In the genomic region with DNA sequence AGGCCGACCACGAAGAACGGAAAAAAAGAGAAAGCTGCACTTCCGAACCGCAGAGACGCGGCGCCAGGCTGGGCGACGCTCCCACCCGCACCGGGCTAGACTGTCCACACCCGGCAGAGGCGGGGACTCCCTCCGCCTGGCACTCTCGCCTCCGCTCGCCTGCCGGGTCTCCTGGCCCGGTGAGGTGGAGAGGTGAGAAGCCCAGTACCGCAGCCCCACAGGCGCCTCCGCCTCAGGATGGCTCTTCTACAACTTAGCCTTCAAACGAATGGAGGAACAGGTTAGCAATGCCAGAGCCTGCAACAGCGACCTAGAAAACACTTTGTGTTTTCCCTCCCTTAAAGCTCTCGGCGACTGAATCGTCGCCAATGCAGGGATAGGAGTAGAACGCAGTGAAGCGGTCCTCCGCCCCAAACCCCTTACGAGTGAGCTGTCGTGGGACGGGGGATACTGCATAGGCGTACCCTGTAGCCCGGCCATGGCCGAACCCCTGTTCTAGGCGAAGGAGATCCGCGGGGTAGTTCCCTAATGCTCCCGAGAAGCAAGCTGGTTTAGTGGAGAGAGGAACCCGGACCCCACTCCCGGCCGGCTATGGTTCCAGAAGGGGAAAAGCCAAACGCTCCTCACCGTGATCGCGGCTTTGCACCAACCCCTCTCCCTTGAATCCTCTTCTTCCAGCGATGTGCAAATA, we compare ENCODE assay signal across 7 mouse cellular contexts. TPM values are rescaled to one million over a fixed set of nuclear protein-coding genes. Genes with fewer than 3 reads are reported as not detected.
DNase-seq lines count a peak whose midpoint lies in the region; ATAC-seq lines count a peak whose summit lies in the region.

No protein-coding gene starts in this region.

- ATAC-seq in common myeloid progenitor, adult 5-6 weeks (replicated peaks; ENCODE audit: low read depth, poor library complexity, severe bottlenecking) = peak; percentile 33
- ATAC-seq in intestine, embryonic 15.5 days = peak; percentile 21; the same call in 1 of the 2 replicates
- no peak for ATAC-seq in limb, embryonic 11.5 days (ENCODE audit: insufficient number of reproducible peaks, low FRiP score, low TSS enrichment, low read depth)
- ATAC-seq in midbrain, embryonic 11.5 days (ENCODE audit: low FRiP score) = no peak

- H3K4me1 ChIP-seq in intestine, embryonic 15.5 days (replicated peaks) = peaks cover 8% of the 10 kb centered on the region
- peaks cover 10% of the 10 kb centered on the region; the same call in 1 of the 2 replicates for H3K4me1 ChIP-seq in limb, embryonic 11.5 days (ENCODE audit: control insufficient read depth, insufficient read depth, low read length)
- H3K4me1 ChIP-seq in midbrain, embryonic 11.5 days (ENCODE audit: control insufficient read depth, insufficient read depth, low read length) = peaks cover 14% of the 10 kb centered on the region; the same call in 1 of the 2 replicates

- intact Hi-C loops in gastrocnemius, postnatal 36 days (cut with DNase I) = loop anchor here (2.0 to 10.0 kb wide), 4 partner anchors 163 to 581 kb away; no protein-coding TSS in a partner anchor

- under 1% methylated on average over 50 of the region's 50 CpGs for WGBS in intestine, embryonic 15.5 days
- WGBS in limb, embryonic 11.5 days = under 1% methylated on average over 50 of the region's 50 CpGs
- under 1% methylated on average over 50 of the region's 50 CpGs for WGBS in midbrain, embryonic 11.5 days

- H3K27ac ChIP-seq in intestine, embryonic 15.5 days = peak overlapping the region; percentile 100
- H3K27ac ChIP-seq in limb, embryonic 11.5 days (replicated peaks; ENCODE audit: low read depth, low read length) = peak overlapping the region; percentile 99
- peak overlapping the region; percentile 99 for H3K27ac ChIP-seq in midbrain, embryonic 11.5 days (ENCODE audit: low read depth, low read length)

- DNase-seq in adrenal gland, adult 8-10 months = peak; percentile 54
- DNase-seq in gastrocnemius, postnatal 36 days = peak; percentile 41 to 60
- DNase-seq in limb, embryonic 11.5 days (ENCODE audit: low spot score) = peak; percentile 69
- DNase-seq in midbrain, embryonic 11.5 days (ENCODE audit: low spot score, missing footprints) = peak; percentile 98
- DNase-seq in right cerebral cortex, postnatal 4 days = peak; percentile 35

- H3K4me3 ChIP-seq in intestine, embryonic 15.5 days (replicated peaks) = peak overlapping the region; percentile 81
- H3K4me3 ChIP-seq in limb, embryonic 11.5 days (ENCODE audit: low read depth, low read length) = peak overlapping the region; percentile 90
- H3K4me3 ChIP-seq in midbrain, embryonic 11.5 days (ENCODE audit: low read depth, low read length) = peak overlapping the region; percentile 77

- H3K9ac ChIP-seq in intestine, embryonic 15.5 days = peak overlapping the region; percentile 89
- peak overlapping the region; percentile 99 for H3K9ac ChIP-seq in limb, embryonic 11.5 days (ENCODE audit: low read length)
- H3K9ac ChIP-seq in midbrain, embryonic 11.5 days (ENCODE audit: low read length) = peak overlapping the region; percentile 89

- no peaks in the 10 kb centered on the region for H3K9me3 ChIP-seq in intestine, embryonic 15.5 days
- no peaks in the 10 kb centered on the region for H3K9me3 ChIP-seq in limb, embryonic 11.5 days (ENCODE audit: control insufficient read depth, low read length)
- no peaks in the 10 kb centered on the region for H3K9me3 ChIP-seq in midbrain, embryonic 11.5 days (ENCODE audit: control insufficient read depth, low read length)

- H3K27me3 ChIP-seq in intestine, embryonic 15.5 days (replicated peaks) = no peaks in the 10 kb centered on the region
- no peaks in the 10 kb centered on the region for H3K27me3 ChIP-seq in limb, embryonic 11.5 days (ENCODE audit: control insufficient read depth, insufficient read depth, low read length)
- peaks cover 8% of the 10 kb centered on the region for H3K27me3 ChIP-seq in midbrain, embryonic 11.5 days (ENCODE audit: control insufficient read depth, insufficient read depth, low read length)

- H3K36me3 ChIP-seq in intestine, embryonic 15.5 days = no peaks in the 10 kb centered on the region
- H3K36me3 ChIP-seq in limb, embryonic 11.5 days (ENCODE audit: control insufficient read depth, insufficient read depth, low read length) = peaks cover 3% of the 10 kb centered on the region; the same call in 1 of the 2 replicates
- H3K36me3 ChIP-seq in midbrain, embryonic 11.5 days (ENCODE audit: control insufficient read depth, insufficient read depth, low read length) = no peaks in the 10 kb centered on the region

- peak overlapping the region; percentile 79 for H3K4me2 ChIP-seq in intestine, embryonic 15.5 days (replicated peaks)
- H3K4me2 ChIP-seq in limb, embryonic 11.5 days (ENCODE audit: low read depth, severe bottlenecking) = peak overlapping the region; percentile 72
- H3K4me2 ChIP-seq in midbrain, embryonic 11.5 days = peak overlapping the region; percentile 90

RNA-seq across cellular contexts. Expression of gene Spry2, which starts 0.5 kb away (rescaled TPM):
- 10 to 100 TPM; 24.5 to 35.3 (median 33.9) TPM for total RNA-seq in adrenal gland, adult 8-10 months (2022)
- 2.2 and 2.9 TPM in 2 replicates for total RNA-seq in common myeloid progenitor, adult 5-6 weeks (2017)
- 10 to 100 TPM; 20.0 to 21.2 TPM for total RNA-seq in gastrocnemius, postnatal 36 days (2021)
- polyA plus RNA-seq in intestine, embryonic 15.5 days (2015; fragmentation: Nextera tagmentation; extraction: Ambion mirVana) = 39.8 and 53.3 TPM in 2 replicates
- 71.3 and 73.3 TPM in 2 replicates for polyA plus RNA-seq in limb, embryonic 11.5 days (2014; fragmentation: Nextera tagmentation; extraction: Ambion mirVana)
- polyA plus RNA-seq in midbrain, embryonic 11.5 days (2014; fragmentation: Nextera tagmentation; extraction: Ambion mirVana) = 27.0 and 28.0 TPM in 2 replicates

Comparison
In these comparisons a context has a peak if more than half of its experiments do, and no peak if none do; other contexts are left out.
1. DNase-seq: peak in every context shown above with its lines; median percentile 98 in midbrain, embryonic 11.5 days; 69 in limb, embryonic 11.5 days; 54 in adrenal gland, adult 8-10 months; 50 in gastrocnemius, postnatal 36 days; 35 in right cerebral cortex, postnatal 4 days.
2. ATAC-seq: peak in common myeloid progenitor, adult 5-6 weeks (single experiment) and intestine, embryonic 15.5 days (single experiment); none in limb, embryonic 11.5 days (single experiment) and midbrain, embryonic 11.5 days (single experiment).
3. Peak in every context shown above with its lines, with median percentiles within 50 percentile points of each other: H3K27ac ChIP-seq, H3K4me2 ChIP-seq, H3K4me3 ChIP-seq and H3K9ac ChIP-seq.